Mouse (Mus musculus) embryonic fibroblast, embryonic 13.5 days (primary cell): ENCODE results near the gene Hipk1.

ENCODE experiments used
- CTCF ChIP-seq: IDR thresholded peaks from 2 replicates; pipeline ENCODE4 v1.5.1; 2011; ENCODE audit warnings: mild to moderate bottlenecking, control low read depth, low read length, moderate library complexity, borderline replicate concordance; ENCODE audit not compliant: insufficient read depth
- POLR2A ChIP-seq: IDR thresholded peaks from 2 replicates; pipeline ENCODE4 v1.6.1; 2011; ENCODE audit warnings: low read depth, mild to moderate bottlenecking, control low read depth, low read length, moderate library complexity

DNA sequence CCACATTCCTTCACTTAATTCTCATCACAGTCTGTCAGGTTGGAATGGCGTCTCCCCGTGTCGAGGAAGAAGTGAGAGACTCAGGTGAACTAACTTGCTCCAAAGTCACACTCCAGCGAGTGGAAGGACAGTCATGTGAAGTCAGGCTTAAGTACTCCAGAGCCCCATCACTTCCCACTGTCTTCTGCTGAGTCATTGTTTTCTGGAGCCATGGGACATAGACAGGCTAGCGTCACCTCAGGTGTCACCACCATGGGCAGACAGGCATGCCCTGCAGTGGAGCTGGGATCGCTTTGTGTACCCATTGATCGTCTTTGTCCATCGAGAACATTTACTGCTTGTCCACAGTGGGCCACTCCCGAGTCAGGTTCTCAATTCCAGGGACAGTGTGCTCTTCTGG, 61.5 kb downstream of the Hipk1 start:
- TF ChIP-seq POLR2A = no peak
- TF ChIP-seq CTCF = no peak
